Mouse (Mus musculus) testis, adult 10 weeks (tissue): ENCODE data around the gene Prrc2b. TPM values are rescaled to one million over a fixed set of nuclear protein-coding genes. Genes with fewer than 3 reads are reported as not detected.

Experiments
- polyA plus RNA-seq: library from polyadenylated mRNA; stranded (reverse); fragments of 350-450 nt; fragmentation: Illumina TruSeq; extraction: RNeasy Lipid Tissue Mini Kit (QIAGEN cat#74804); gene quantifications from one replicate; pipeline ENCODE4 v1.2.3, GENCODE M21; 2014; ENCODE audit warnings: low read depth, low replicate concordance

Prrc2b gene
- 2.2 TPM for polyA plus RNA-seq

DNA sequence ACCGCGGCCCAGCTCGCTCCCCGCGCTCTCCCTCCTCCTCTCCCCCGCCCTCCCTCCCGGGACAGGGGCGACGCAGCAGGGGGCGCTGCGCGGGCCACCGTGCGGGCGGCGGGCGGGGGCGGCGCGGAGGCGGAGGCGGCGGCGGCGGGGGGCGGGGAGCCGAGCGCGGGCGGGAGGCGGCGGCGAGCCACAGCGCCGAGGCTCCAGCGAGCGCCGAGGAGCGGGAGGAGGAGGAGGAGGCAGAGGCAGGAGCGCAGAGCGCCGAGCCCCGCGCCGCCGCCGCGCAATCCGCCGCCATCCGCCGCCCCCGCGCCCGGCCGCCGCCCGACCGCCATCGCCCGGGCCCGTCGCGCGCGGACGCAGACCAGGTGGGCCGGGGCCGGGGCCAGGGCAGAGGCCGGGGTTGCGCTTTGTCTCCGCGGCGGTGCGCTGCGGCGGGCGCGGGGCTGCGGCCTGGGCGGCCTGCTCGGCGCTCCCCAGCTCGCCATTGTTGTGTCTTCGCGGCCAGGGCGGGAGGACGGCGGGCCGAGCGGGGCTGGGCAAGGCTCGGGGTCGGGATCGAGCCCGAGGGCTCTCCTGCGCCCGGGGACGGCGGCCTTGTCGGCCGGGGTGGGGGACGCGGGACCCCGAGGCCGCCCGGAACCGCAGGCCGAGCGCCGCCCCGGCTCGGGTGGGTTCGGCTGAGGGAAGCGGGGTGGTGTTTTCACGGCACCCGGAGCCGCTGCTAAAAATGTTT, at the start of gene Prrc2b:
TSS of gene Prrc2b (plus strand) at position 159 of the 736 bp plus-strand sequence.

DNA sequence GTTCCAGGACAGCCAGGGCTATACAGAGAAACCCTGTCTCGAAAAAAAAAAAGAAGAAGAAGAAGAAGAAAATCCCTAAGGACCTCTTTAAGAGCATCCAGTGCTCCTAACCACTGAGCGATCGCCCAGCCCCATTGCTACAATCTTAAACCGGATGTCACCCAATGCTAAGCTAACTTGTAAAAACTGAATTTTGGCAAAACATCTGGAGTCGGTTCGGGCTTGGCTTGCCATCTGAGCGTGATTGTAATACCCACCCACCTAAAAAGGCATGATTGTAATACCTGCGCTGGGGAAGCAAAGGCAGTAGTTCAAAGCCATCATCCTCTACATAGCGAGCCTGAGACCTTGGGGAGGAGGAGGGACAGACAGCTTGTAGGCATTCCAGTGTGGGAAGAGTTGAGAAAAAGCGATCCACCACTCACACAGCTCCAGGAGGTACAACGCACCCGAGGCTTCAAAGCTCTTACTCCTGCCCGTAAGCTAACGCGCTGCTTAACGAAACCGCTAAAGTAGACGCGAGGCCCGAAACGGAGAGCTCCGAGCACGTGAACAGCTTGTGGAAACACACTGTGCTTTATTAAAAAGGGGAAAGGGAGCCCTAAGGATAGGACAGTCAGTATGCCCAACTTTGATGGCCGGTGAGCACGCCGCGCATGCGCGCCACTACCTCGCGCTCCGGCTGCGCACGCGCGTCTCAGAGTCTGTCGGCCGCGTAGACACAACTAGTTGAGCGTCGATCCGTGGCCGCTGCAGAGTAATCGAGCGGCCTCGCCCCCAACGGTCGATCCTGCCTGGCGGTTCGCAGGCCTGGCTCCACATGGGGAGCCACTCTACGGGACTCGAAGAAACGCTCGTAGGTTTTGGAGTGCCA, 85.2 kb downstream of the Prrc2b start, which contains the start of gene Pomt1:
TSS of gene Pomt1 (plus strand) at position 705 of the 874 bp plus-strand sequence.

DNA sequence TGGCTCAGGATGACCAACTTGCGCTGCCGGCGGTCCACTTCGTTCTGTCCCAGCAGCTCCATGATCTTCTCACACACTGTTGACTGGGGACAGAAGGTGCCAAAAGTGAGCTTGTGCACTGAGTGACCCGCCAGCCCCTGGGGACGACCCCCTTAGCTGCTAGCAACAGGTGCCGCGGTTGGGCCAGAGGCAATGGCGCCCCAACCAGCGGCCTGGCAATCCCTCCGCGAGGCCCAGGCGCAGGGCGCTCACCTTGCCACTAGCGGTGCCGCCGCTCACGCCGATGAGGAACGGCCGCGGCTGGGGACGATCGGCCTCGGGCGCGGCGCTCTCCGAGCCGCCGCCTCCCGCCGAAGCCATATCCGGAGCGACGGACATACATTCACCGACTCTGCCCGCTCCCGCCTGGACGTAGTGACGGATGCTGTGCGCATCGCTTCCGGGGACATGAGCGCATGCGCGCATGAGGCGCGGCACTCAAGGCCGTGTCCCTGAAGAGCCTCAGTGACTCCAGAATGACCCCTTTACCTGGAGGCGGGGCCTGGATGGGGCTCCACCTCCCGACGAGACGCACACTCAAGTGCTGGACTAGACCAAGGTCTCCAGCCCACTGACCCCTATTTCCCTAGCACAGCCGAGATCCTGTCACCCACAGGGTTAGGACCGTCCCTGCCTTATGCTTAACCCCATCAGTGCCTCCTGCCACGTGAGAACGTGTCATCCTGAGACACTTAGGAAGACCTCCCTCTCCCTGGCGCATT, 109.0 kb downstream of the Prrc2b start, which contains the start of gene Uck1:
TSS of gene Uck1 (minus strand) at position 503 of the 761 bp plus-strand sequence.

Other genes starting within 250 kb of the Prrc2b start
- gene Aif1l, start 200.9 kb upstream of the Prrc2b start, polyA plus RNA-seq, result 1.7 TPM
- 87.2 TPM for gene Nup214, start 176.6 kb upstream of the Prrc2b start, polyA plus RNA-seq
- 30.4 TPM for gene Fam78a, start 66.2 kb upstream of the Prrc2b start, polyA plus RNA-seq
- 0.38 TPM for gene Plpp7, start 55.6 kb upstream of the Prrc2b start, polyA plus RNA-seq
- gene Pomt1, start 85.5 kb downstream of the Prrc2b start, polyA plus RNA-seq, result 61.5 TPM
- 2.6 TPM for gene Uck1, start 109.1 kb downstream of the Prrc2b start, polyA plus RNA-seq
- 19.5 TPM for gene Golga2, start 136.3 kb downstream of the Prrc2b start, polyA plus RNA-seq
- gene Swi5, start 137.0 kb downstream of the Prrc2b start, polyA plus RNA-seq, result 488 TPM
- 10.9 TPM for gene Ciz1, start 201.2 kb downstream of the Prrc2b start, polyA plus RNA-seq
- gene Dnm1, start 202.3 kb downstream of the Prrc2b start, polyA plus RNA-seq, result 1.6 TPM
- gene 1110008P14Rik, start 230.9 kb downstream of the Prrc2b start, polyA plus RNA-seq, result 1.8 TPM
- gene Lcn2, start 237.2 kb downstream of the Prrc2b start, polyA plus RNA-seq, result 142 TPM
- gene Ptges2, start 244.8 kb downstream of the Prrc2b start, polyA plus RNA-seq, result 0.81 TPM